Mouse (Mus musculus) thymus, adult 2 months (tissue): ENCODE measurements around the gene Ttc7b. TPM values are rescaled to one million over a fixed set of nuclear protein-coding genes. Genes with fewer than 3 reads are reported as not detected.

Experiments used
- DNase-seq: peaks from one replicate; pipeline ENCODE4 v3.0.0; 2021
- H3K27ac ChIP-seq: fragments of 200-500 bp; 2 replicates; pipeline ENCODE4 v1.5.1; 2012; ENCODE audit warnings: low read length, control low read depth; ENCODE audit not compliant: control insufficient read depth, insufficient read depth
- H3K27me3 ChIP-seq: fragments of 200-500 bp; 2 replicates; pipeline ENCODE4 v1.6.1; 2012; ENCODE audit warnings: mild to moderate bottlenecking, low read length, moderate library complexity, mixed read lengths; ENCODE audit not compliant: control insufficient read depth, insufficient read depth
- H3K36me3 ChIP-seq: fragments of 200-500 bp; 2 replicates; pipeline ENCODE4 v1.6.1; 2012; ENCODE audit warnings: mild to moderate bottlenecking, low read length, moderate library complexity; ENCODE audit not compliant: control insufficient read depth, insufficient read depth
- H3K4me1 ChIP-seq: fragments of 200-500 bp; replicated peaks from 2 replicates; pipeline ENCODE4 v1.6.1; 2012; ENCODE audit warnings: low read length; ENCODE audit not compliant: control insufficient read depth, insufficient read depth
- H3K4me3 ChIP-seq: fragments of 200-500 bp; 2 replicates; pipeline ENCODE4 v1.5.1; 2012; ENCODE audit warnings: mild to moderate bottlenecking, low read length, control low read depth, moderate library complexity; ENCODE audit not compliant: control insufficient read depth, insufficient read depth
- CTCF ChIP-seq: fragments of 200-500 bp; IDR thresholded peaks from 2 replicates; pipeline ENCODE4 v1.5.1; 2012; ENCODE audit warnings: mild to moderate bottlenecking, control low read depth, low read length, moderate library complexity, borderline replicate concordance; ENCODE audit not compliant: control insufficient read depth, poor library complexity, insufficient read depth; ENCODE audit errors: extremely low read depth
- POLR2A ChIP-seq: fragments of 200-500 bp; IDR thresholded peaks from 2 replicates; pipeline ENCODE4 v1.6.1; 2012; ENCODE audit warnings: mild to moderate bottlenecking, low read length, control low read depth, moderate library complexity; ENCODE audit not compliant: control insufficient read depth, poor library complexity, insufficient read depth; ENCODE audit errors: extremely low read depth
- WGBS: fragments of 180-500 bp; shearing (Covaris S2); methylation state at CpG from one replicate; pipeline ENCODE4 v1.1.7; 2018; 5-methylcytosine and 5-hydroxymethylcytosine counted together
- polyA plus RNA-seq: library from polyadenylated mRNA; depleted of rRNA; stranded (reverse); fragments of >200 nt; gene quantifications from 2 replicates; pipeline ENCODE4 v1.2.3, GENCODE M21; 2012

Ttc7b gene
- polyA plus RNA-seq, 1 experiment = 43.1 TPM

DNA sequence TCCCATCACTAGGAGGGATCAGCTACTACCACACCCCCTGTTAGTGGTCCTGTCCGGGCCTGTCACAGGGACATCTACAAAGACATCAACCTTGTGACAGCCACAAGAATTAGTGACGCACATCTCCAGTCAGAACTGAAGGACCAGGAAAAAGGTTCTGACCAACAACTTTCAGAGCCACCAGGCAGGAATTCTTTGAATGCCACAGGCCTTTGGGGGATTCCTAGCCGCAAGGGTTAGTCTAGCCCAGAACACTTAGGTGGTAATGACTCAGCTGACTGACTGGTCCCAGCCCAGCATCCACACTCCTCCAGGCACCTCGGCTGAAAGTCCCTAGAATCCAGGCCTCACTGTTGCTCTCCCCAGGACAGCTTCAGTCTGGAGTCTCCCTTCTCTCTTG lies 240.7 kb downstream of the Ttc7b start:
- TF ChIP-seq POLR2A (no peak), CTCF (no peak)

DNA sequence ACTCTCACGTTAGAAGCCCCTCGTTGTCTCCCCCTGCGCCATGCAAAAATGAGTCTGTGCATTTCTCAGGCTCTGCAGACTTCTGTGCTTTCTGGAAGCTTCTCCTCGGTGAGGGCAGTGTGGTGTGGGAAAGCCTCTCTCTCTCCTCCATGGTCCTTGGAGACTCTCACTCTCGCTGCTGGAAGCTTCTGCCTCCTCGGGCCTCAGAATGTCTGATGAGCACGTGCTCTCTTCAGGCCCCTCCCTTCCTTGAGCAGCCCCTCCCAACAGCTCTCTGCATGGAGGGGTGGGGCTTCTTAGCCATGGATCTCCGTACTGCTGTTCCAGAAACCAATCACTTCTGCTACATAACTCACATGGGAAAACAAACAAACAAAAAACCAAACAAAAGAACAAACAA lies 242.3 kb downstream of the Ttc7b start:
- WGBS = 18% methylated on average over 8 of the region's 8 CpGs
- Histone ChIP-seq H3K4me3 (no peak overlapping the region), H3K27ac (no peak overlapping the region), H3K27me3 (no peaks in the 10 kb centered on the region), H3K36me3 (no peaks in the 10 kb centered on the region), H3K4me1 (peaks cover 45% of the 10 kb centered on the region)
- TF ChIP-seq CTCF (no peak), POLR2A (no peak)
- DNase-seq = no peak

More for the DNA sequence above, 240.7 kb downstream of the Ttc7b start:
- peaks cover 45% of the 10 kb centered on the region for H3K4me1 ChIP-seq
- 91% methylated on average over 4 of the region's 4 CpGs for WGBS
- no peaks in the 10 kb centered on the region for H3K27me3 ChIP-seq
- H3K4me3 ChIP-seq = no peak overlapping the region
- no peaks in the 10 kb centered on the region for H3K36me3 ChIP-seq
- no peak for DNase-seq
- H3K27ac ChIP-seq = no peak overlapping the region

DNA sequence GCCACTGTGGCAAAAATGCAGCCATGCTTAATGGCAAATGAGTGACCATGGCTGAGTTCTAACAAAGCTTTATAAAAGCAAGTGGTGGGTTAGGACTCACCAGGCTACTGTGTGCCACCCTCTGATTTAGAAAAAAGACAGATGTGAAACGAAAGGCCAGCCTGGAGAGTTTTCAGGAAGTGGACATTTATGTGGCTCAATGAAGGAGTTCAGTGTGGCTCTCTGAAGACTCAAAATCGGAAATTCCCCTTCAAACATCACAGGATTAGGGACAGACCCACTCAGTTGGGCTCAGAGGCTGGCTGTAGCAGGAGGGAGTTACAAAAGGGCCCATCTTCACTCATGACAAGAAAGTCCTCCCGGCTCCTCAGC lies 243.1 kb downstream of the Ttc7b start:
- Histone ChIP-seq H3K36me3 (no peaks in the 10 kb centered on the region), H3K4me3 (no peak overlapping the region), H3K27me3 (no peaks in the 10 kb centered on the region), H3K4me1 (peaks cover 39% of the 10 kb centered on the region), H3K27ac (no peak overlapping the region)
- whole genome bisulfite sequencing = 38% methylated on average over 3 of the region's 3 CpGs
- DNase-seq = no peak
- TF ChIP-seq POLR2A (no peak), CTCF (no peak)

DNA sequence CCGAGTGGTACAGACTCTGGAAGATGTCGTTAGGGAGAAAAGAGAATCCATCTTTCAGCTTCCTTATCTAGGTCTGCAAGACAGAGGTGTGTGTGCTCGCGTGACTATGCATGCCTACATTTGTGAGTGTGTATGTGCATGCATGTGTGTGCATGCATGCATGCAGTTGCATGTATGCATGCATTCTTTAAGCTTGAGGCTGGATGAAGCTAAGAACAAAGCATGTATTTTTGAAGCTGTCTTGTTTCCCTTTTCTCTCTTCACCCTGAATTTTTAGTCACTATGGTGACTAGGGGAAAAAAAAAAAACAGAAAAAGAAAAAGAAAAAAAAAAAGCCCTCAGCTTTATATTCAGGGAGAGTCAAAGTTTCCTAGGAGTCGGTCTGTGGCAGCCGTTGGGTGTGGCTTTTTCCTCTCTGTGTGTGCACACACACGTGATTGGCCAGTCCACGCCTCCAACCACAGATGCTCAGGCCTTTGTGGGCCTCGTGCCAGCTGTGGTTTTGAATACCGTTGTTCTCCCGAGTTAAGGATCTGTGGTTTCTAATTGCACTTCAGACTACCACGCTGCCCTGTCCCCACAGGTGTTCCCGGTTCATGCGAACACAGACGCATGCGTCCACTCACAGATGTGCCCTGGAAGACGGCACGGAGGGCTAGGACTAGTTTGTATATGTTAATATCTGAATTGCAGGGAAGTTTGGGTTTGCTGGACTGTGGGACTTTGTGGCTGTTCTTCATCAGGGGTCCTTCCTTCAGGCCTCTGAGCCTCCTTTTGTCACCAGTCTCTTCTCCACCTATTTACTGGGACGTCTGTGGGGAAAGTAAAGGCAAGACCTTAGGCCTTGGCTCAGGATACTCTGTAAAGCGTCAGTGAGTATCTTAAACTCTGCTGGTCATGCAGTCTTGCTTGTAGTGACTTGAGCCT lies 243.8 kb downstream of the Ttc7b start:
- Histone ChIP-seq H3K27me3 (no peaks in the 10 kb centered on the region), H3K4me1 (peaks cover 32% of the 10 kb centered on the region), H3K4me3 (no peak overlapping the region), H3K27ac (no peak overlapping the region), H3K36me3 (no peaks in the 10 kb centered on the region)
- WGBS = 9% methylated on average over 20 of the region's 20 CpGs
- DNase-seq = peak; percentile 13
- no peak for TF ChIP-seq CTCF
- no peak for TF ChIP-seq POLR2A

DNA sequence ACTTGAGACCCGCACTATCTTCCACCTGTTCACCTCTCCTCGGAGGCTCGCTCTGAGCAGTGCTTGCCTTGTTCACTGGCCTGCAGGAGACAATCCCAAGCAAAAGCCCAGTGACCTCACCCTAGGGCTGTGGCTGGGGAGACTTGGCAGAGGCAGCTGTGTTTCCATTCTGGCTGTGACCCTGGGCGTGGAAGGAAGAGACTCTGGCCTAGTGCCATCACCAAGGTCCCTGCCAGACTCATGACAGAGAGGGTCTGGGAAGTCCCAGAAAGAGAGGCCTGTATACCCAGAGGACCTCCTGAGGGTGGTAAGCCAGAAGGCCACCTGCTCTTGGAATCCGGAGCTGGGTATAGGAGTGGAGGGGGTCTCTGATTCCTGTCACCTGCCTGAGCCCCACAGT lies 244.8 kb downstream of the Ttc7b start:
- H3K4me1 ChIP-seq = peaks cover 31% of the 10 kb centered on the region
- no peak overlapping the region for H3K27ac ChIP-seq
- WGBS = 85% methylated on average over 5 of the region's 5 CpGs
- no peaks in the 10 kb centered on the region for H3K27me3 ChIP-seq
- H3K4me3 ChIP-seq = no peak overlapping the region
- H3K36me3 ChIP-seq = no peaks in the 10 kb centered on the region
- TF ChIP-seq POLR2A (no peak), CTCF (no peak)
- DNase-seq = no peak

DNA sequence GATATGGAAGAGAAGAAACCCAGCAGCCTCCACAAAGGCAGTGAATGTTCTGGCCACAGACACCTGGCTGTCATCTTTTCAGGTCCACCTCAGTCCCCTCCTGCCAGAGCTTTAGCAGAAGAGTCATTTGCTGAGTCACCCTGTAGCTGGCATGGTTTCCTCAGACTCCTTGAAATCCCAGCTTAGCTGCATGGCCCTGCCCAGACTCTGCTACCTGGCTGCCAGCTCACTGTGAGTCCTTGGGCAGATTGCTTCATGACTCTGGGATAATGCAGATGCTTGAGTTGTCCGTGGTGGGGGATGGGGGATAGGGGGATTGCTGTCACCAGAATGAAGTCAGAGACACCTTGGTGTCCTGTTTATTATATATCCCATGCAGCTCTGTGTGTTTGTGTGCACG lies 247.6 kb downstream of the Ttc7b start:
- WGBS = 81% methylated on average over 2 of the region's 2 CpGs
- DNase-seq = no peak
- Histone ChIP-seq H3K4me3 (no peak overlapping the region), H3K36me3 (no peaks in the 10 kb centered on the region), H3K4me1 (peaks cover 22% of the 10 kb centered on the region), H3K27ac (no peak overlapping the region), H3K27me3 (no peaks in the 10 kb centered on the region)
- TF ChIP-seq CTCF (no peak), POLR2A (no peak)
